Mouse (Mus musculus) brown adipose tissue, adult 24 weeks (tissue): ENCODE results near the gene Bcl2a1b. TPM values are rescaled to one million over a fixed set of nuclear protein-coding genes. Genes with fewer than 3 reads are reported as not detected.
"Not testable (repeated sequence)": the region's sequence is repeated elsewhere in the genome, so short reads cannot be mapped to it uniquely, and the experiment has no call there.

Experiments used
- H3K27ac ChIP-seq: fragments of 200-500 bp; replicated peaks from 2 replicates; pipeline ENCODE4 v1.5.1; 2012; ENCODE audit warnings: low read depth, mild to moderate bottlenecking, low read length
- H3K4me1 ChIP-seq: fragments of 200-500 bp; 2 replicates; pipeline ENCODE4 v1.6.1; 2012; ENCODE audit warnings: low read length, mixed read lengths; ENCODE audit not compliant: control insufficient read depth, insufficient read depth, insufficient read length
- H3K4me3 ChIP-seq: fragments of 200-500 bp; 2 replicates; pipeline ENCODE4 v1.5.1; 2012; ENCODE audit warnings: low read depth, mild to moderate bottlenecking, low read length, moderate library complexity; ENCODE audit not compliant: insufficient read depth
- polyA plus RNA-seq: library from polyadenylated mRNA; stranded (reverse); fragments of >200 nt; gene quantifications from 2 replicates; pipeline ENCODE4 v1.2.4, GENCODE M21; 2012; ENCODE audit not compliant: missing spikeins, insufficient read depth, insufficient read length

The Bcl2a1b gene
- polyA plus RNA-seq, result 3.8 and 5.2 TPM in 2 replicates

GRCm38 (mm10) chr9:89198969-89199416 is at the start of gene Bcl2a1b, which contains the start of gene Gm29094:
Gene Bcl2a1b, plus strand, starts transcription at chr9:89199209.
Gene Gm29094, plus strand, starts transcription at chr9:89199379.
- not testable (repeated sequence) for H3K4me3 ChIP-seq, H3K27ac ChIP-seq, H3K4me1 ChIP-seq

DNA sequence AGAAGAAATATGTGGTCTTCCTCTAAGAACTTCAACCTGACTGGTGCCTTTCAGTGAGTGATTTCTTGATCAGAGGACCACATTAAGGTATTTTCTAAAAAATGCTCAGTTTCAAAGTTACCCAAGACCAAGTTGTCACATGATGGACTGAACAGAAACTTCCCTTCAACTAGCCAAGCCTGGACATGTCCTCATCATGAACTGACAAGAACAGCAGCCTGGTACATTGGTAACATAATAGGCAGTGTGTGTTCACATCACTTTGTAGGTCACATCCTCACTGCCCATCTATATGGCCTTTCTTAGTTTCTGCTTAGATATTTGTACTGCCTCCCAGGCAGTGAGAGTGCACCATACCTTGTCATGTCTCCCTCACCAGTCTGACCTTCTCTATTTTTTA is 26.5 kb upstream of the Bcl2a1b start:
- not testable (repeated sequence) for H3K4me1 ChIP-seq, H3K27ac ChIP-seq, H3K4me3 ChIP-seq

- H3K4me1 ChIP-seq, H3K4me3 ChIP-seq, H3K27ac ChIP-seq: not testable (repeated sequence)
Observed at GRCm38 (mm10) chr9:89178833-89179232, 20.2 kb upstream of the Bcl2a1b start.

GRCm38 (mm10) chr9:89179469-89179868 is 19.5 kb upstream of the Bcl2a1b start:
- not testable (repeated sequence) for H3K27ac ChIP-seq

DNA sequence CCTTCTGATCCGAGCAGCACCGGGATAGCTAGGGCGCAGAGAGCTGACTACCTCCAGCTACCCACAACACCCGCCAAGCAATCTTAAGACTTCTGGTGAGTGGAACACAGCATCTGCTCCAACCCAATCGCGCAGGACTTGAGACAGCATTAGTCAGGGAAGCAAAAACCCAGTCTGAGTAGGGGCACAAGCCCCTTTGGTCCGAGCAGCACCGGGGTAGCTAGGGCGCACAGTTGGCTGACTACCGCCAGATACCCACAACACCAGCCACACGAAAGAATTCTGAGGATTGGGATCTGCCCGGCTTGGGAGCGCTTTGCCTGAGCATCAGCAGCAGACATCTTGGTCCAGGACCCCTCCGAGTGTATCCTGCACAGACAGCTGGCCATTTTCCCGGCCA is 12.0 kb upstream of the Bcl2a1b start:
- not testable (repeated sequence) for H3K27ac ChIP-seq, H3K4me1 ChIP-seq, H3K4me3 ChIP-seq

More at GRCm38 (mm10) chr9:89179469-89179868, 19.5 kb upstream of the Bcl2a1b start:
- H3K4me1 ChIP-seq, H3K4me3 ChIP-seq: not testable (repeated sequence)

GRCm38 (mm10) chr9:89195483-89195882 is 3.5 kb upstream of the Bcl2a1b start:
- H3K4me3 ChIP-seq, H3K27ac ChIP-seq, H3K4me1 ChIP-seq: not testable (repeated sequence)

DNA sequence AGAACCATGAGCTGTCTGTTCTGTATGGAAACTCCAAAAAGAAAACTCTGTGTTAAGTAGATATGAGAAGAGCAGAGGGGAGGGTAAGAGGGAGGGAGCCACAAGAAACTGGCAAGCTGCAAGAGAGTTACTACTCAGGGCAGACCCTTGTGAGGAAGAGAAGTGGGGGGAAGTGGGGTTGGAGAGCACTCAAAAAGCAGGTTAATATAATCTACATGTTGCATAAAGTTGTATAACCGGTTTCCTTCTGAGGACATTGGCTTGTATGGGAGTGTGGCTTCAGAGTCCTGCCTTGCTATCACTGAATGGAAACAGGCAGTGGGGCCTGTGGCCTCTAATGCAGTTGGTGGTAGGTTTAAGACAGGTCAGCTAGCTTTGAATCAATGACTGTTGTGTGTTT is 1.5 kb upstream of the Bcl2a1b start:
- not testable (repeated sequence) for H3K27ac ChIP-seq, H3K4me3 ChIP-seq, H3K4me1 ChIP-seq

DNA sequence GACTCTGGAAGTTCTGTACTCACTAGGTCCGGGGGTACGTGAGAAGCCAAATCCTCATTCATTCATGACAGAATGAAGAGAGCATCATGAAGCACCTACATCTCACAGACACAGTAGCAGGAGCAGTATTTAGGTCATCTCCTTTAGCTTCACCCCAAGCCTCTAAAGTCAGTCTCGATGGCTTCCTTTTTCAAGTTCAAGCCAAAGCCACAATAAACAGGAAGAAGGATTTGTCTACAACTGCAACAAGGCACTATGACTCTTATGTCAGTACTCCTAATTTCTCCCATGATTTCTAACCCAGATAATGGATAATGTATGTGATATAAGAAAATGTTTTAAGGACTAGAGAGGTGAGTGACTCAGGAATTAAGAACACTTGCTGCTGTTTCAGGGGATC is 660 bp upstream of the Bcl2a1b start:
- H3K27ac ChIP-seq, H3K4me1 ChIP-seq: not testable (repeated sequence)

DNA sequence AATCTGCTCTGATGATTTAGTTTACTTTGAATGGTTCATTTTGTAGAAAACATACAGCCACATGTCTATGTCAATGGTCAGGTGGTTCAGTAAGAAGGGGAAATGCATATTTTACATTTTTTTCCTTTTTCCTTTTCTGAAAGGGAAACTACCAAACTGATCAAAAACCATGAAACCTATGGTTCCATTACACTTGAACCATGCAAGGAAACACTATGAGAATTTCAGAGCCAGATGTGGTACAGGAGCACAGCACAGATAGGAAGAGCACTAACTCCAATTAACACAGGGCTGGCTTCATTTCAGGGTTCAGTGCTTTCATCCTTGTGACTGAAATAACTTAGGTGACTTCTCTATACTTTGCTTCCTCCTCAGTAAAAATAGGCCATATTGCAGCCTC is 3.2 kb downstream of the Bcl2a1b start:
- not testable (repeated sequence) for H3K4me3 ChIP-seq, H3K27ac ChIP-seq, H3K4me1 ChIP-seq

More for the DNA sequence above, 660 bp upstream of the Bcl2a1b start:
- H3K4me3 ChIP-seq, result not testable (repeated sequence)

DNA sequence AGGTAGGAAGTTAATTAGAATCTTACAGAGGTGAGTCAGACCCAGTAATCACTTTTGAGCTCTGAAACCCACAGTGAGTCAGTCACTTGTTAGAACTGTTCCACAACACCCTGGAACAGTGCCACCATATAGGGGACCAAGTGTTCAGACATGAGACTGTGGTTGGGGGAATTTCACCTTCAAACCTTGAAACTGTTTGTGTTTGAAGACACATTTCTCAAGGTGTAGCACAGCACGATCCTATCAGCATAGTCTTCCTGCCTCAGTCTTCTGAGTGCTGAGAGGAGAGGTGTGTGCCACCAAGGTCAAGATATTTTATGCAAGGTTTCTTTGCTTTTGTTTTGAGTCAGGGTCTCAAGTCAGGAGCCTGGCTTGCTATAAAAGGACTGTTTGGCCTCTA is 9.9 kb downstream of the Bcl2a1b start:
- not testable (repeated sequence) for H3K4me3 ChIP-seq, H3K27ac ChIP-seq, H3K4me1 ChIP-seq

- Histone ChIP-seq H3K4me3 (peak within 1 kb of the TSS; percentile 58), H3K27ac (peak within 1 kb of the TSS; percentile 84)
- H3K4me1 ChIP-seq, result not testable (repeated sequence)
Observed at GRCm38 (mm10) chr9:89210353-89211064, 11.5 kb downstream of the Bcl2a1b start, which contains the start of gene Mthfs. Gene Mthfs, plus strand, starts transcription at chr9:89210676.

- Histone ChIP-seq H3K4me3 (peak overlapping the region; percentile 58), H3K27ac (peak overlapping the region; percentile 84)
- H3K4me1 ChIP-seq, result not testable (repeated sequence)
Observed at GRCm38 (mm10) chr9:89211065-89211858, 12.3 kb downstream of the Bcl2a1b start.

GRCm38 (mm10) chr9:89212428-89212827 is 13.4 kb downstream of the Bcl2a1b start:
- H3K27ac ChIP-seq, H3K4me3 ChIP-seq, H3K4me1 ChIP-seq: not testable (repeated sequence)

DNA sequence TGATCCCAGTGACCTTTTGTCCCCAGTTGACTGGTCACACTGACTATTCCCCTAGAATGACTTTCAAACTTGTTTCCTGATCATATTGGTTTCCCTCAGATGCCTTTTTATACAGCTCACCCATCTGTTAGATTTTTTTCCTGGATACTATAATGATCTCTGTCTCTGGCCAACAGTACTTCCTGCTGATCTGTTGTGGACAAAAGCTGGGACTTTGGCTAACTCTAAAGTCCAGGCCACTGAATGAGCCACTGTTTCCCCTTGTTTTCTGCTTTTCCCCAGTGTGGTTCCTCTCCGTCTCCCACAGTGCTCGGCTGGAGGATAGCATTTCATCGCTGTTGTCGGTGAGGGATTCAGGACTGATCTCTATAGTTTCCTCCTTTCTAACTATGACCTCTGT is 19.2 kb downstream of the Bcl2a1b start:
- H3K27ac ChIP-seq, H3K4me3 ChIP-seq, H3K4me1 ChIP-seq: not testable (repeated sequence)

DNA sequence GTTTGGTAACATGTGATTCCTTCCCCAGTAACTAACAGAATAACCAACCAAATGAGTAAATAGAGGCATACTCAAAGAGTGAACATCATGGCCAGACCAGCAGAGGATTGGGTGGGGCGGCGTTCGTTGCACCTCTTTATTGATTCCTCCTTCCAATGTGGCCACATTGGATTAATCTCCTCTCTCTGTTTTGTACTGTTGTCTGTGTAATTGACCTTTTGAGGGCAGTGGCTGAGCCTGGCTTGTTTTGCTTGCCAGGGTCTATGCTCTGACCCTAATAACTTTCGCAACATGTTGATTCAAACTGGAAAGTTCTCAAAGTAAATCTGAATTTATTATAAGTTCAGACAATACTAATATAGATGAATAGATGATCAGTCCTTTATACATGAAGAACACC is 20.7 kb downstream of the Bcl2a1b start:
- not testable (repeated sequence) for H3K27ac ChIP-seq, H3K4me3 ChIP-seq, H3K4me1 ChIP-seq
